Mouse (Mus musculus) retina, adult 2 months (tissue): ENCODE measurements around the gene Swi5.

ENCODE experiments used
- DNase-seq: peaks from one replicate; pipeline ENCODE4 v3.0.0-alpha.2; 2012; ENCODE audit warnings: low read depth, low spot score

Gene Swi5

DNA sequence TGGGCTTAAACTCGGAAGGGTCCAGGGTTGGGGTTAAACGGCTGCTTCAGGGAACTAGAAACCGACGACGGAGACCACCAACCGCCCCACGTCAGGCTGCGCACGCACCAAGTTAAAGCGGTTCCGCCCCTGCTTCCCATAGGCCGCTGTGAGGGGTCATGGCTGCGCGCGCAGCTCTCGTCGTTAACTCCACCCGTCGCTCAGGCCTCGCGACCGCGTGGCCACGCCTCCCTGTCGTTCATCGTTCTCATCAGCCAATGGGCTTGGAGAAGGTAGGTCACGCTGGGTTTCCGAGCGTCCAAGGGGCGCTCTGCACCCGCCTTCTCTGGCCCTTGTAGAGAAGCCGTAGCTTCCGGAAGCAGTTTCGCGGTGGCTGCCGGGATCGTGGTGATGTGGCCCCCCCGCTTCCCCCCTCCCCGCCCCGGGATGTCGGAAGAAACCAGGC lies at the start of gene Swi5:
TSS of gene Swi5 (minus strand) at position 153 of the 445 bp plus-strand sequence.
- DNase-seq: peak; percentile 99

DNA sequence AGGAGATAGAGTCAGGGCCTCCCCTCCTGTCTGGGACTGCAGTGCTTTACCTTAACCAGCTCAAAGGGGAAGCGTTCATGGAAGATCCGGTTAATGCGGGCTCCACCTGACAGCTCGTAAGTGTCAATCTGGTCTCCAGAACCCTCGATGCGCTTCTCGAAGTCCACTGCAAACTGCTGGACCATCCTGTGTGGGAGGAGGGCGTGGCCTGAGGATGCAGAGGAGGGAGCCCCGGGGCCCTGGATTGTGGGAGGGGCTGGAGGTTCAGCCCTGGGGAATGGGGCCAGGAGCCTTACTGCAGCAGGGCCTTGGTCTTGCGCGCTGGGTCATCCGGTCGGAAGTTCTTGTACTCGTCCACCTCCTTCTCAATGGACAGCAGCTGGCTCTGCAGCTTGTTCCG lies 48.0 kb upstream of the Swi5 start:
- no peak for DNase-seq

DNA sequence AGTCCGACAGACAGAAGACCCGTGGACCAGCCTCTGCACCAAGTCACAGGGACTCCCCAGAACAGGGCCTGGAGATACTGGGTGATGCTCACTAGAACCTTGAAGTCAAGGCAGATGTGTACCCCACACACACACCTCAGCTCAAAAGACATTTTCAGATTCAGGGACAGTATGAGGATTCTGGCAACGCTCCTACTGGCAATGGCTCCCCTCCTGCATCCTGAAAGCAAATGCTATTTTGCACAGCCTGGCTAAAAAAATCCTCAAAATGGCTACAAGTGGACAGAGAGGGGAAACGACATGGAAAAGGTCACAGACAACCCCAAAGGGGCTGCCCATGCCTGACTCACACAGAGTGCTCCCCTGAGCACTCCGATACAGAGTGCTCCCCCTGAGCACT lies 44.3 kb upstream of the Swi5 start:
- no peak for DNase-seq

DNA sequence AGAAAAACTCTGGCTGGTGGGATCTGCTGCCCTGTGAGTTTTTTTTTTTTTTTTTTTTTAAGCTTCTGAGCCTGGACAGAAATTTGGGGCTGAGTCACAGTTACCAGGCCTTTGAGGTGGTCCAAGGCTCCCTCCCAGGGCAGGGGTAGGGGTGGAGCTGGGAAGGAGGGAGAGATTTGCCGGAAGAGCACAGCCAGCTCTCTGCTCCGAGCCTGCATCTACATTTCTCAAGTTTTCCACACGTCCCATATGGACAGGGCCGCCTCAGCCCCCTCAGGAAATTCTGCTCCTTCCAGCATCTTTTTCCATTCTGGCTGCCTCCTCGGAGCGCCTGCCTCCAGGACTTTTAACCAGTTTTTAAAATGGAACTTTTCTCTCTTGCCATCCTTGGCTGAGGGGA lies 41.7 kb upstream of the Swi5 start:
- DNase-seq: no peak

DNA sequence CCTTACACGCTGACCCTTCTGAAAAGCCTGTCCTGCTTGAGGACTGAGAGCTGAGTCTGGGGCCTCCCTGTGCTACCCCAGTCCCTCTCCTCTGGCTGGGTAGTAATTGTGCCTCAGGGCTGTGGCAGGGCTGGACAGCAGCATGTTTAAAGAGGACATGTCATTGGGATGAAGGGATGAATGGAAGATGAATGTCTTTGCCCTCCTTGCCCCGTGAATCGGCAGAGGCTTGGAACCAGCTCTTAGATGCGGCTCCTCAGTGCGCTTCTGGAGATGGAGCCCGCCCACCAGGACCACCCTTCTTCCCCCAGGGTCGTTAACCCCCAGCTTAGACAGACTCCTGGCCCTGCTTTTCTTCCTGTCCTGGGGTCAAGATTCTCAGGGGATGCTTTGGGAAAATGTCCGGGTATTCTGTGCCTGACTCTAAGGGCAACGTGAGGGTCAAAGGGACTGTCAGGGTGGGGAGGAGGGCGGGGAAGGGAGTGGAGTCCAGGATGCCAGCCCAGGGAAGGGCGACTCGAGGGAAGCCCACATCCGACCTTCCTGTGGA lies 41.1 kb upstream of the Swi5 start:
- DNase-seq: no peak

DNA sequence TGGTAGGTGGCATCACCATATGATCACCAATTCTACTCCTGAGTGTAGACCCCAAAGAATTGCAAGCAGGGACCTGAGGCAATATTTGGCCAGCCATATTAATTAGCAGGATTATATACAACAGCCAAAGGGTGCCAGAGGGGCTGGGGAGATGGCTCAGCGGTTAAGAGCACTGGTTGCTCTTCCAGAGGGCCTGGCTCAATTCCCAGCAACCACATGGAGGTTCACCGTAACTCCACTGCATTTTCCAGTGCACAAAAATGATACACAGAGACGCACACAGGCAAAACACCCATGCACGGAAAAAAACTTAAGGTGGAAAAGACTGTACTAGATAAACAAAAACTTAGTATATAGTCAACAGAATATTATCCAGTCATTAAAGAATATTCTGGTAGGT lies 39.3 kb upstream of the Swi5 start:
- DNase-seq: no peak

DNA sequence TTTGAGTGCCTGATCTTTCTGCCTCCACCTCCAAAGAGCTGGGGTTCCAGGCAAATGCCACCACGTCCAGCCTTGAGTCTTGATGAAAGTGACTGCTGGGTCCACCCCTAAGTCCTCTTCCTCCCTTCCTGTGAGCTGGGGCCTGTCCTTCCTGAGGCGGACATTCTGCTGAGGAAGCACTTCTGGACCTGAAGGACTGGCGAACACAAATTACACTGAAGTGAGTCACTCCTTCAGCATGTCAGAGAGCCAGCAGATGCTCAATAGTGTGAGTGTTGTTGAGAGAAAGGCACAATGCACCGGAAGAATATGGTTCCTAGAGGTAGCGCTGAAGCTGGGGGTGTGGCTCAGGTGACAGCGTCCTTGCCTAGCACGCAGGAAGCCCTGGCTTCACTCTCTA lies 37.5 kb upstream of the Swi5 start:
- no peak for DNase-seq

DNA sequence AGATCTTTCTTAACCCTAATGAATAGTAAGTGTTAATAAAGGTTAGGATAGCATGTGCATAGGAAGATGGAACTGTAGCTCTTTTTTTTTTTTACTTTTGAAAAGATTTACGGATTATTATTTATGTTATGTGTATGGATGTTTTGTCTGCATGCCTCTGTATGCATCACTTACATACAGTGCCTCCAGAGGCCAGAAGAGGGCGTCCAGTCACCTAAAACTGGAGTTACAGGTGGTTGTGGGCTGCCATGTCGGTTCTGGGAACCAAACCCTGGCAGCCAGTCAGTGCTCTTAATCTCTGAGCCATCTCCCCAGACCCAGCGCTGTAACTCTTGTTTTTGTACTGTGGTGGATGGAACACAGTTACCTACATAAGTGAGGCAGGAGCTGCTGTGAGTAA lies 36.4 kb upstream of the Swi5 start:
- DNase-seq: no peak

DNA sequence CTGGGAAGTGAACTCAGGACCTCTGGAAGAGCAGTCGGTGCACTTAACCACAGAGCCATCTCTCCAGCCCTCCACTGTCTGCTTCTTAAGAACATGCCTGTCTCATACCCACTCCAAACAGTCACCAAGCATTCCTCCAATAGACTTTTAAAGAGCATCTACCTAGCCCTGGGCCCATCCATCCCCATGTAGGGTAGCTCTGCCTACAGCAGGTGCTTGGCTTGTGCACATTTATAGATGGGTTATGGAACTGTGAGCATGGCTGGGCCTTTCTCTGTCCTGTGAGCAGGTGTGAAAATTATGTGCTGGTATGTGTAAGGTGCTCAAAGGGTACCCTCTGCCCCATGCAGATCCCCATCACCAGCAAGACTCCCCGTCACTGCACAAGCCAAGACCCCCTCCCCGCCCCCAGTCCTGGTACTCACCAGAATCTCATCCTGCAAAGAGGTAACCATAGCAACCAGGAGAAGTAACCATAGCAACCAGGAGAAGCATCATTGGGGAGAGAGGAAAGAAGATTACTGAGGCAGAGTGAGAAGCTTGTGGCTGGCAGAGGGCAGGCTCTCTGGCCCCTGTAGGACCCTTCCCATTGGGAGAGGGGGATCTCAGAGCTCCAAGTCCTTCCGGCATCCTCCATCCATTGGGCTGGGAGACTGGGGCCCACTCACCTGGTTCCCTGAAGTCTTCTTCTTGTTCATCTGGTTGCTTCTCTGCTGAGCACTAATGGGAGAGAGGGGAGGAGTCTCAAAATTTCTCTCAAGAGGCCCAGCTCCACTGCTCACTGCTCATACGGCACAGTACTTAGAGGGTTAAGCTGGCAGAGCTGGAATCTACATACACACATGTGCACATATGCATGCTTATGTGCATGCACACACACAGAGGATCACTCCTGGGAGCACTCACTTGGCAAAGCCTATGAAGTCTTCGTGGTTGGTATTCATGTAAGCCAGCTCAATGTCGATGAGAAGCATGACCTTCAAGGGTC lies 35.2 kb upstream of the Swi5 start:
- DNase-seq: no peak

DNA sequence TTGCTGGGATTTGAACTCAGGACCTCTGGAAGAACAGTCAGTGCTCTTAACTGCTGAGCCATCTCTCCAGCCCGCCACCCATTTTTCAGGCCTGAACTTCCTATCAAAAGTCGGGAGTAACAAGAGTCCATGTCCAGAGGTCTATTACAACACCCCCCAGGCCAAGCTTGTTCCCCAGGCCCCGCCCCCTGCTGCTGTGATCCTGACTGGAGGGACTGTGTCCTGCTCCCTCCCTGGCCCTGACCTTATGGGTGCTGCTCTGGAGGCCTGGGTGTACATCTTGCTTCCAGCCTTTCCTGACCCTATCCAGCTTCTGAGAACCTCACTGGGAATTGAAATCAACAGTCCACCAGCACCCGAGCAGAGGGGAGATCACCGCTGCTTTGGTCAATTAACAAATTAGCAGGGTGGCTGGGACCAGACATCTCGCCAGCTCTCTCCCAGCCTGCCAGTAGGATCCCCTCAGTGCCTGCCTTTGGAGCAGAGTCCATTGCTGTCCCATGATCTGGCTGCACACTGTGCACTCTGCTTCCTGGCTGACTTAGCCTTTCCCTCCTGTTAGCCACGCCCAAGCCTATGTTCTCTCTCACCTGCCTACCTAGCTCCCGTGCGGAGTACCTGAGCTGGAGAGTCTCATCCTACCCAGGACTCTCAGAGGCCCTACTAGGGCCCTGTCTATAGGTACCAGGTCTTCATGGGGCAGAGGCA lies 33.9 kb upstream of the Swi5 start:
- DNase-seq: no peak

DNA sequence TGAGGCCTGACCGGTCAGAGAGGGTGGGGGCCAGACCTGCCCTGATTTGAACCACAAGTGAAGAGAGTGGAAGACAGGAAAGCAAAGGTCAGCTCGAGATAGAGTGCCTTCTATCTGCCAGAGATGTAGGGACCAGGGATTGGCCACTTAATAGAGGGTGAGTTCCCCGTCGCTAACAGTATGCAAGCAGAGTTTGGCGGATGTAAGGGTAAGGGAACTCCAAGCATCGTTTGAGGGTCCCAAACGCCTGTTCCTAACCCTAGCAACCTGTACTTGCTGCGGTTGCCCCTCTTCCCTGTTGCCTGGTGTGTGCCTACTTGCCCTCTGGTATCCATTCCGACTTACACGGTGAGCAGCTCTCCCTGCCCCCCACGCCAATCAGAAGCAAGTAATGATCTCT lies 32.8 kb upstream of the Swi5 start:
- no peak for DNase-seq

DNA sequence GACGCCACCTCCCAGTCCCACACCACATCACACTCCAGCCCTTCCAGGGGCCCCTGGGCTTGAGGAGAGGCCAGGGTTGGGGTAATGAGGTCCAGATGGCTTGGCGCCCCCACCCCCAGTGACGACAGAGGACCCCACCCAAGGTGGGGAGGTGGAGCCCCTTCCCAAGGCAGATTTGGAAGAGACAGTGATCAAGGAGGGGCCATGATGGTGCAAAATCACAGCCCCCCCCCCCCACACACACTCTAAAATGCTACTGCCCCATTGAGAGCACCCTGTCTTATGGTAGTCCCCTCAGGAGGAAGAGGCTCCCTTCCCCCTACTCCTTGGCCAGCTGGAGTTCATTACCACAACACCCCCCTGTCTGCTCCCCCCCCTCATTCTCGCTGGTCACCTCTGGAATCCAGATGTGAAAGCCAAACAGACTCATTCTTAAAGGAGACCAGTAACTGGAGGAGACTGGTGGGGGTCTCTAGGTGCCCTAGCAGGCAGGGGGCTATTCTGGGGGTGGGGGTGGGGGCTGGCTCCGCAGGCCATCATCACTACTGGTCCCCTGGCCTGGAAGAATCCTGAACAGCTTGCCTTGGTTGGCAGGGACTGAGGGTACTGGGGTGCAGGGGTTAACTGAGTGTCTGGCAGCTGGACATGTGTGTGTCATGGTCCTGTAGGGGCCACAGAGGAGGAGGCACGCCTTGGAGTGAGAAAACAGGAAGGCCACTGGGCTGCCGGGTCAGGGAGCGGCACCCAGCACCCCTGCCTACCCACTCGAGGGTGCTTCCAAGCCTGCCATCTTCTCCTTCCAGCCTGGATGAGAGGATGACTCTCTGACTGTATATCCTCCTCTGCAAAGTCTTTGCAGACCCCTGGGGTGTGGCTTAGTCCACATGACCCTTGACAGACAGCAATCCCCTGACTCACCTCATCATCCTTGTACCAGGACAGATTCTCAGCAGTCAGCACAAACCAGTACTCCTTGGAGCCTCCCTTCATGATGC lies 32.0 kb upstream of the Swi5 start:
- DNase-seq: no peak

DNA sequence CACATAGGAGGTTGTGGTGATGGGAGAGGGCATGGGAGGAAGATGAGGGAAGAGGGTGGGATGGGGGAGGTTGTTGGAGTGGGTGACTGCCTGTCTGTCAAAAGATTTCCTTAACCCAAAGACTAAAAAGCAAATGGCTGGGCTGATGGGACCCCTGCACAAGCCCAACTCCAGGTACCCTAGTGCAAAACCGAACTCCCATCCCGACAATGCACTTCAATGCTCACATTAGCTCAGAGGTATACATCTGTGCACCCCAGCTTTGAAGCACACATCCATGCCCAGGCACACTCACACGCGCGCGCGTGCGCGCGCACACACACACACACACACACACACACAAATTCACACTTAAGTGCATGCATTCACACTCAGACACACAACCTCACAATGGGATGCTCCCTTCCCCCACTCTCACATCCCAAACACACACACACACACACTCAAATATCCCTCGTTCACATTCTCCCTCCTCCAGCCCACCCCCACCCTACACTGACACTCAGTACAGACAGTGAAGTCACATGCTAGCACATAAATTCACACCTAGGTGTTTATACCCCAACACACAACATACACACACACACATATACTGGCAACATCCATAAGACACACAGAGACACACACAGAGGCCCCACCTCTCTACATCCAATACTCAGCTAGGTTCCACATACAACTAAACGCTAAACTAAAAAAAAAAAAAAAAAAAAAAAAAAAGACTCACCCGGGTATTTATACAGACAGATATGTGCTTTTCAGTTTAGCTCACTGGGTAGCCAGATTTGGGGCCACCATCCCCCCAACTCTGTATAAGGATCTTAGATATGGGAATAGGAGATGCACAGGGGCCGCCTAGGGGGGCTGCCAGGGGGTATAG lies 31.1 kb upstream of the Swi5 start:
- DNase-seq: no peak

DNA sequence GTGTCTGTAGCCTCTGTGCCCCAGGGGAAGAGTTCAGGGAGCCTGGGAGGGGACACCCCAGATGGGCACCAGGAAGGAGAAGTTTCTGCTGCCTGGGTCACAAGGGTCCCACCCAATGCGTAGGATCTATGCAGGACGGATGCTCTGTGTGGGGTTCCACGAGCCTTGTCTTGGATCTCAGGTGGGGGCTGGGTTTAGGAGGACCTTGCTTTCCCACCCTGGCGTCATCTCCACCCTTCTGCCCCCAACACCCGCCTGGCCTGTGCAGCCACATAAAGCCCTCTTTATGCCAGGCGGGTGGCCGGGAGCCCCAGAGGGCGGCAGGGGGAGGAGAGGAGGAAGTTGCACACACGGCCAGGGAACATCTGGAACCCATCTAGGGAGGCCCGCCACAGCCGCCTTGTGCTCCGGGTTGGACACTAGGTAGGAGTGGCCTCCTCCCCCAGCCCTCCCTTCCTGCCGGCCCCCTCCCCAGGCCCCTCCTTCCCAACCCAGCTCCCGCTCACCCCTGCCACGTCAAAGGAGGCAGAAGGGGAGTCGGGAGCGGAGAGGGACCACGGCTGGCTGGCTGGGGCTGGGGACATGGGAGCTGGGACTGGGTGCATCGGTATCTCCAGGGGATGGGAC lies 30.0 kb upstream of the Swi5 start:
- DNase-seq: no peak

DNA sequence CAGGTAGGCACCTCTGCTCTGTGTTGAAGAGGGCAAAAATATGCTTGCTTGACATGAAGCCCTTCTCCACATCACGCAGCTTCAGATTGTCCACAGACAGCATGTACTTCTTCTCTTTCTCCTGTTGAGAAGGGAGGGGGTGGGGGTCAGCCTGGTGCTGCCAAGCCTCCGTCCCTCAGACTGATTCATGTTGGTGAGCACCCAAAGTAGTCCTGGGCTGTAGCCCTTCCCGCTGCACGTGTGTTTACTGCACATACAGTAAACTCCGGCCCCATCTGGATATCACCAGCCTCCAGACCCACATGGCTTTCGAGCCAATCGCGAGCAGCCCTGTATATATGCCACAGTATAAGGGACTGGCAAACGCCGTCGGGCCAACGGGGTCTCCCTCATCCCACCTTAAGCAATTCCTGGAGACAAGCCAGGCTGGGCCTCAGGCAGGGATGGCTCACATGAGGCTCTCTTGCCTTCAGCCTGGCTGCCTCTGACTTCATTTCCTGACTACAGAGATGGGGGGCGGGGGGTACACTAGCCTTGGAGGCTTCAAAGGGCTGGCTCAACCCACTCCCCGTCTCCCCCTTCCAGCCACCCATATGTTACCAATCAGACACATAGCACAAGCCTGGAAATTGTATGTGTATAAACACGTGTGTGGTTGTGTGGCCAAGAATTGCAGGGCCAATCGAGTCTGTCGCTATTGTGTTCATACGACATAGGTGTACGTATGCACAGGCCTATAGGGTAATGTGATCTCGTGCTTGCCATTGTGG lies 29.2 kb upstream of the Swi5 start:
- DNase-seq: no peak

DNA sequence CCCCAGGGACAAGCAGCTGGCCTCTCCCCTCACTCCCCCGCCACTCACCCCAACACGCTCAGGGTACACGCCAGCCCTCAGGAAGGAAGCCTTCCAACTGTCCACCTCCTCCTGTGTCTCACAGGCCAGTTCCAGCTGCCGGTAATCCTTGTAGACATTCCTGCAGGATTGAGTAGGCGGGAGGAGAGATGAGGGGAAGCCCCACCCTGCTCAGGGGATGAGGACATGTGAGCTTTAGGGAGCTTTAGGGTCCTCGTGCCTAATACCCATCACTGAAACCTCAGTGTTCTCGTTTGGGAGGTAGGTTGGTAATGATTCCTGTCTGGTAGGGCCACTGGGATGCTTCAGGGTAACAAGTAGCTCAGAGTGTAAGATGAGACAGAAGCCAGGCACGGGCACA lies 27.9 kb upstream of the Swi5 start:
- no peak for DNase-seq

DNA sequence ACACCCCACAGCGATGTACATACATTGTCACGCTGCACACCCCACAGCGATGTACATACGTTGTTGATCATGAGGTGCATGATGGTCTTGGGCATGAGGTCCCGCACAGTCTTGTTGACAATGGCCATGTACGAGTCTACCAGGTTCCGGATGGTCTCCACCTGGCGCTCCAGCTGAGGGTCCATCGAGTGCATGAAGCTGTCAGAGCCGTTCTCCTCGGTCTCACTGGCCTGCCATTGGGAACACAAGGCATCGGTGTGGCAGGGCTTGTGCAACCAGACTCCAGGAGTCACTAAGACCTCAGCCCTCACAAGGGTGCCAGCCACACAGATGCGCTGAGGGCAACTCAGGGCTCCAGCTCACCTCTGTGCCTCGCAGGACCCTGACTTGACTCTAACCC lies 27.0 kb upstream of the Swi5 start:
- no peak for DNase-seq

DNA sequence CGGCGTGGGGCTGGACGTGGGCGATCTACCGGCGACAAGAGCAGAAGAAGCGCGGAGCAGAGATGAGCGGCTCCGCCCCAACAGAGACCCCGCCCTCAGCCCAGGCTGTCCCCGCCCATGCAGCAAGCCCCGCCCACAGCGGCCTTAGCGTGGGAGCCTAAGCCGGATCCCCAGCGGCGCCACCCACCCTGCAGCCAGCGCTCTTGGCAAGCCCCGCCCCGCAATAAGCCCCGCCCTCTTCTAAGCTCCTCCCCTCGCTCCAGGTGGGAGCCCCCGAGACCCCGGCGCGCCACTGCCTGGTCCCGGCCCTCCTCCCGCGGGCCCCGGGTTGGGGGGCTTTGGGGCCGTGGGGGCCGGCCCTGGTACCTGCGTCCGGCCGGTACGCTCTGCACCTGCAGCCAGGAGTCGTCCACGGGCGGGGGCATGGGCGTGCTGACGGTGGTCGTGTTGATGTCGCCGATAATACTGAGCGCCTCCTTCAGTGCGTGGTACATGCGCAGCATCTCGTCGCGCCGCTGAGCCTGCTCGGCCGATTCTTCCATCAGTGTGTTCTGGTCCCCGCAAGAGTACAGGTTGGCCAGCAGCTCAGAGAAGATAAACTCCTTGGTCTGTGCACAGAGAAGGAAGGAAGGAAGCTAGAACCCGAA lies 24.6 kb upstream of the Swi5 start:
- peak; percentile 68 for DNase-seq
